Mouse (Mus musculus) forebrain, embryonic 13.5 days (tissue): Measurements from ENCODE around the gene Olfr305. TPM values are rescaled to one million over a fixed set of nuclear protein-coding genes. Genes with fewer than 3 reads are reported as not detected.

Source experiments
- polyA plus RNA-seq: library from polyadenylated mRNA; unstranded; fragments of >200 nt; fragmentation: Nextera tagmentation; extraction: Ambion mirVana; gene quantifications from 2 replicates; pipeline ENCODE4 v1.2.1, GENCODE M21; 2015

The Olfr305 gene
- polyA plus RNA-seq, 1 experiment from 2014 or later, result not detected

Other genes with a start within 250 kb of the Olfr305 start
- not detected in 2 replicates for gene Vmn2r75, start 195.2 kb downstream of the Olfr305 start, polyA plus RNA-seq
- not detected in 2 replicates for gene Vmn2r76, start 120.6 kb downstream of the Olfr305 start, polyA plus RNA-seq
- not detected in 2 replicates for gene Olfr310, start 89.8 kb downstream of the Olfr305 start, polyA plus RNA-seq
- not detected in 2 replicates for gene Olfr309, start 53.2 kb downstream of the Olfr305 start, polyA plus RNA-seq
- not detected in 2 replicates for gene Olfr308, start 41.3 kb downstream of the Olfr305 start, polyA plus RNA-seq
- not detected in 2 replicates for gene Olfr307, start 29.3 kb downstream of the Olfr305 start, polyA plus RNA-seq
- not detected in 2 replicates for gene Olfr304, start 19.7 kb upstream of the Olfr305 start, polyA plus RNA-seq
- not detected in 2 replicates for gene Olfr303, start 30.9 kb upstream of the Olfr305 start, polyA plus RNA-seq
- not detected in 2 replicates for gene Olfr301, start 36.9 kb upstream of the Olfr305 start, polyA plus RNA-seq
- gene Olfr299, start 93.0 kb upstream of the Olfr305 start, polyA plus RNA-seq, result not detected in 2 replicates
- gene Olfr298, start 125.6 kb upstream of the Olfr305 start, polyA plus RNA-seq, result not detected in 2 replicates
- gene Olfr297, start 153.0 kb upstream of the Olfr305 start, polyA plus RNA-seq, result not detected in 2 replicates
- gene Olfr295, start 216.9 kb upstream of the Olfr305 start, polyA plus RNA-seq, result not detected in 2 replicates
- gene Olfr294, start 249.7 kb upstream of the Olfr305 start, polyA plus RNA-seq, result not detected in 2 replicates